Mouse (Mus musculus) small intestine, adult 2 months (tissue): ENCODE measurements at regions not wholly inside any gene's neighbourhood (a gene's known extent, or its start where the extent isn't known, plus 50 kb on each side); places are given as distances from the start of the nearest gene placed in this dataset.

ENCODE experiments used
- H3K27ac ChIP-seq: fragments of 200-500 bp; 2 replicates; pipeline ENCODE4 v1.5.1; 2012; ENCODE audit warnings: low read depth, low read length, control low read depth, inconsistent platforms; ENCODE audit not compliant: insufficient read depth
- H3K27me3 ChIP-seq: fragments of 200-500 bp; 2 replicates; pipeline ENCODE4 v1.6.1; 2012; ENCODE audit warnings: mild to moderate bottlenecking, moderate library complexity, low read length, inconsistent platforms; ENCODE audit not compliant: control insufficient read depth, insufficient read depth
- H3K36me3 ChIP-seq: fragments of 200-500 bp; 2 replicates; pipeline ENCODE4 v1.6.1; 2012; ENCODE audit warnings: mild to moderate bottlenecking, low read length, control low read depth, inconsistent platforms; ENCODE audit not compliant: control insufficient read depth, insufficient read depth
- H3K4me1 ChIP-seq: fragments of 200-500 bp; 2 replicates; pipeline ENCODE4 v1.6.1; 2012; ENCODE audit warnings: low read length, inconsistent platforms, mixed read lengths; ENCODE audit not compliant: control insufficient read depth, insufficient read depth, insufficient read length
- H3K4me3 ChIP-seq: fragments of 200-500 bp; 2 replicates; pipeline ENCODE4 v1.5.1; 2012; ENCODE audit warnings: low read depth, mild to moderate bottlenecking, control low read depth, inconsistent platforms, low read length, moderate library complexity
- CTCF ChIP-seq: fragments of 200-500 bp; IDR thresholded peaks from 2 replicates; pipeline ENCODE4 v1.5.1; 2012; ENCODE audit warnings: low read depth, mild to moderate bottlenecking, control low read depth, inconsistent platforms, low read length, moderate library complexity, mixed read lengths; ENCODE audit not compliant: insufficient replicate concordance, insufficient read length; ENCODE audit errors: extremely low read depth
- POLR2A ChIP-seq: fragments of 200-500 bp; IDR thresholded peaks from 2 replicates; pipeline ENCODE4 v1.6.1; 2012; ENCODE audit warnings: low read depth, mild to moderate bottlenecking, control low read depth, inconsistent platforms, low read length, moderate library complexity
- WGBS: fragments of 180-500 bp; shearing (Covaris S2); methylation state at CpG from one replicate; pipeline ENCODE4 v1.1.7; 2018; 5-methylcytosine and 5-hydroxymethylcytosine counted together

GRCm38 (mm10) chr10:98309667-98310066 lies 583.1 kb upstream of the C030005K15Rik start:
- TF ChIP-seq POLR2A (no peak), CTCF (no peak)
- Histone ChIP-seq H3K27me3 (no peaks in the 10 kb centered on the region), H3K4me1 (no peaks in the 10 kb centered on the region), H3K27ac (no peak overlapping the region), H3K4me3 (no peak overlapping the region), H3K36me3 (no peaks in the 10 kb centered on the region)
- 90% methylated on average over 3 of the region's 3 CpGs for WGBS

- Histone ChIP-seq H3K27me3 (no peaks in the 10 kb centered on the region), H3K36me3 (no peaks in the 10 kb centered on the region), H3K27ac (no peak overlapping the region), H3K4me1 (no peaks in the 10 kb centered on the region), H3K4me3 (no peak overlapping the region)
- TF ChIP-seq POLR2A = no peak
- TF ChIP-seq CTCF = no peak
Observed at GRCm38 (mm10) chr10:98311403-98311802, 584.8 kb upstream of the C030005K15Rik start.

GRCm38 (mm10) chr10:98318416-98318815 lies 591.9 kb upstream of the C030005K15Rik start:
- H3K4me3 ChIP-seq = no peak overlapping the region
- no peaks in the 10 kb centered on the region for H3K4me1 ChIP-seq
- H3K27me3 ChIP-seq = no peaks in the 10 kb centered on the region
- H3K36me3 ChIP-seq = no peaks in the 10 kb centered on the region
- no peak overlapping the region for H3K27ac ChIP-seq
- TF ChIP-seq CTCF = no peak
- TF ChIP-seq POLR2A = no peak
- WGBS = 59% methylated on average over 2 of the region's 2 CpGs

- 87% methylated on average over 5 of the region's 5 CpGs for whole genome bisulfite sequencing
- Histone ChIP-seq H3K4me3 (no peak overlapping the region), H3K36me3 (no peaks in the 10 kb centered on the region), H3K27ac (no peak overlapping the region), H3K27me3 (no peaks in the 10 kb centered on the region), H3K4me1 (no peaks in the 10 kb centered on the region)
- TF ChIP-seq POLR2A (no peak), CTCF (no peak)
Observed at GRCm38 (mm10) chr10:98323846-98324245, 590.4 kb upstream of the Atp2b1 start.

GRCm38 (mm10) chr10:98324591-98324990 lies 589.6 kb upstream of the Atp2b1 start:
- H3K27me3 ChIP-seq = no peaks in the 10 kb centered on the region
- H3K27ac ChIP-seq = no peak overlapping the region
- TF ChIP-seq POLR2A (no peak), CTCF (no peak)
- H3K36me3 ChIP-seq = no peaks in the 10 kb centered on the region
- H3K4me3 ChIP-seq = no peak overlapping the region
- no peaks in the 10 kb centered on the region for H3K4me1 ChIP-seq

- WGBS = 59% methylated on average over 5 of the region's 5 CpGs
- Histone ChIP-seq H3K4me3 (no peak overlapping the region), H3K27me3 (no peaks in the 10 kb centered on the region), H3K36me3 (no peaks in the 10 kb centered on the region), H3K4me1 (no peaks in the 10 kb centered on the region), H3K27ac (no peak overlapping the region)
- no peak for TF ChIP-seq CTCF
- TF ChIP-seq POLR2A = no peak
Observed at GRCm38 (mm10) chr10:98325720-98326119, 588.5 kb upstream of the Atp2b1 start.

GRCm38 (mm10) chr10:98332682-98333081 lies 581.5 kb upstream of the Atp2b1 start:
- Histone ChIP-seq H3K4me1 (no peaks in the 10 kb centered on the region), H3K36me3 (no peaks in the 10 kb centered on the region), H3K27me3 (no peaks in the 10 kb centered on the region), H3K27ac (no peak overlapping the region), H3K4me3 (no peak overlapping the region)
- WGBS = 73% methylated on average over 4 of the region's 4 CpGs
- TF ChIP-seq POLR2A = no peak
- TF ChIP-seq CTCF = no peak
